Mouse (Mus musculus): ENCODE measurements at regions not wholly inside any gene's neighbourhood (a gene's known extent, or its start where the extent isn't known, plus 50 kb on each side); places are given as distances from the start of the nearest gene placed in this dataset.
"Not testable (repeated sequence)": the region's sequence is repeated elsewhere in the genome, so short reads cannot be mapped to it uniquely, and the experiment has no call there.

- DNase-seq, result no peak
- Histone ChIP-seq H3K36me3 (ENCODE audit: control insufficient read depth, insufficient read depth, low read length) (no peaks in the 10 kb centered on the region), H3K4me1 (ENCODE audit: control insufficient read depth, insufficient read depth, low read length) (0 out of 2 replicates have a peak, but pooled peaks cover 2% of the 10 kb centered on the region), H3K27me3 (replicated peaks; ENCODE audit: control insufficient read depth, insufficient read depth, low read length) (no peaks in the 10 kb centered on the region), H3K27ac (ENCODE audit: insufficient read depth, low read depth, low read length) (no peak overlapping the region), H3K4me3 (ENCODE audit: insufficient read depth, low read depth, low read length) (no peak overlapping the region)
- 55% methylated on average over 12 of the region's 12 CpGs for WGBS
- TF ChIP-seq POLR2A (IDR thresholded peaks at IDR 0.05; ENCODE audit: low read depth, low read length) (no peak), CTCF (conservative IDR thresholded peaks at IDR 0.05; ENCODE audit: insufficient read depth, insufficient read length, low read depth, low read length) (no peak)
Observed at GRCm38 (mm10) chr1:73640726-73641451, 483.4 kb downstream of the Tns1 start.

GRCm38 (mm10) chr1:73635709-73636108, 488.5 kb downstream of the Tns1 start:
- TF ChIP-seq POLR2A (IDR thresholded peaks at IDR 0.05; ENCODE audit: low read depth, low read length) (no peak), CTCF (conservative IDR thresholded peaks at IDR 0.05; ENCODE audit: insufficient read depth, insufficient read length, low read depth, low read length) (no peak)
- H3K4me3 ChIP-seq (ENCODE audit: insufficient read depth, low read depth, low read length), result no peak overlapping the region
- WGBS, result 88% methylated on average over 2 of the region's 2 CpGs
- no peak overlapping the region for H3K27ac ChIP-seq (ENCODE audit: insufficient read depth, low read depth, low read length)
- peaks cover 10% of the 10 kb centered on the region for H3K4me1 ChIP-seq (ENCODE audit: control insufficient read depth, insufficient read depth, low read length)
- H3K27me3 ChIP-seq (replicated peaks; ENCODE audit: control insufficient read depth, insufficient read depth, low read length), result no peaks in the 10 kb centered on the region
- H3K36me3 ChIP-seq (ENCODE audit: control insufficient read depth, insufficient read depth, low read length), result no peaks in the 10 kb centered on the region
- no peak for DNase-seq

- Histone ChIP-seq H3K4me3 (ENCODE audit: insufficient read depth, low read depth, low read length) (no peak overlapping the region), H3K4me1 (ENCODE audit: control insufficient read depth, insufficient read depth, low read length) (peaks cover 14% of the 10 kb centered on the region), H3K27me3 (replicated peaks; ENCODE audit: control insufficient read depth, insufficient read depth, low read length) (no peaks in the 10 kb centered on the region), H3K36me3 (ENCODE audit: control insufficient read depth, insufficient read depth, low read length) (no peaks in the 10 kb centered on the region), H3K27ac (ENCODE audit: insufficient read depth, low read depth, low read length) (no peak overlapping the region)
- TF ChIP-seq POLR2A (IDR thresholded peaks at IDR 0.05; ENCODE audit: low read depth, low read length) (no peak), CTCF (conservative IDR thresholded peaks at IDR 0.05; ENCODE audit: insufficient read depth, insufficient read length, low read depth, low read length) (no peak)
- WGBS, result 92% methylated on average over 4 of the region's 4 CpGs
- DNase-seq, result no peak
Observed at GRCm38 (mm10) chr1:73634871-73635270, 489.4 kb downstream of the Tns1 start.

GRCm38 (mm10) chr1:73633071-73633470, 491.2 kb downstream of the Tns1 start:
- Histone ChIP-seq H3K27me3 (replicated peaks; ENCODE audit: control insufficient read depth, insufficient read depth, low read length) (no peaks in the 10 kb centered on the region), H3K27ac (ENCODE audit: insufficient read depth, low read depth, low read length) (no peak overlapping the region), H3K4me3 (ENCODE audit: insufficient read depth, low read depth, low read length) (no peak overlapping the region), H3K4me1 (ENCODE audit: control insufficient read depth, insufficient read depth, low read length) (peaks cover 14% of the 10 kb centered on the region), H3K36me3 (ENCODE audit: control insufficient read depth, insufficient read depth, low read length) (no peaks in the 10 kb centered on the region)
- 58% methylated on average over 1 of the region's 1 CpGs for WGBS
- TF ChIP-seq POLR2A (IDR thresholded peaks at IDR 0.05; ENCODE audit: low read depth, low read length) (no peak), CTCF (conservative IDR thresholded peaks at IDR 0.05; ENCODE audit: insufficient read depth, insufficient read length, low read depth, low read length) (no peak)
- peak; percentile 45 for DNase-seq

- Histone ChIP-seq H3K4me3 (ENCODE audit: insufficient read depth, low read depth, low read length) (no peak overlapping the region), H3K4me1 (ENCODE audit: control insufficient read depth, insufficient read depth, low read length) (peaks cover 14% of the 10 kb centered on the region), H3K27me3 (replicated peaks; ENCODE audit: control insufficient read depth, insufficient read depth, low read length) (no peaks in the 10 kb centered on the region), H3K27ac (ENCODE audit: insufficient read depth, low read depth, low read length) (peak overlapping the region; percentile 41; the same call in 1 of the 2 replicates), H3K36me3 (ENCODE audit: control insufficient read depth, insufficient read depth, low read length) (no peaks in the 10 kb centered on the region)
- 14% methylated on average over 1 of the region's 1 CpGs for WGBS
- peak; percentile 70 for DNase-seq
- 0 out of 2 replicates have a peak, but pooled peaks have one; percentile 14 for TF ChIP-seq CTCF (conservative IDR thresholded peaks at IDR 0.05; ENCODE audit: insufficient read depth, insufficient read length, low read depth, low read length)
- TF ChIP-seq POLR2A (IDR thresholded peaks at IDR 0.05; ENCODE audit: low read depth, low read length), result no peak
Observed at GRCm38 (mm10) chr1:73630363-73630762, 493.9 kb downstream of the Tns1 start.

- WGBS, result 77% methylated on average over 5 of the region's 5 CpGs
- Histone ChIP-seq H3K27ac (ENCODE audit: insufficient read depth, low read depth, low read length) (no peak overlapping the region), H3K4me1 (ENCODE audit: control insufficient read depth, insufficient read depth, low read length) (peaks cover under 1% of the 10 kb centered on the region), H3K4me3 (ENCODE audit: insufficient read depth, low read depth, low read length) (no peak overlapping the region), H3K36me3 (ENCODE audit: control insufficient read depth, insufficient read depth, low read length) (no peaks in the 10 kb centered on the region), H3K27me3 (replicated peaks; ENCODE audit: control insufficient read depth, insufficient read depth, low read length) (no peaks in the 10 kb centered on the region)
- TF ChIP-seq POLR2A (IDR thresholded peaks at IDR 0.05; ENCODE audit: low read depth, low read length) (no peak), CTCF (conservative IDR thresholded peaks at IDR 0.05; ENCODE audit: insufficient read depth, insufficient read length, low read depth, low read length) (no peak)
- DNase-seq, result no peak
Observed at GRCm38 (mm10) chr1:73625365-73625764, 498.9 kb downstream of the Tns1 start.

GRCm38 (mm10) chr1:73621121-73621520, 503.1 kb downstream of the Tns1 start:
- not testable (repeated sequence) for H3K36me3 ChIP-seq (ENCODE audit: control insufficient read depth, insufficient read depth, low read length); H3K4me3 ChIP-seq (ENCODE audit: insufficient read depth, low read depth, low read length); H3K4me1 ChIP-seq (ENCODE audit: control insufficient read depth, insufficient read depth, low read length); H3K27me3 ChIP-seq (replicated peaks; ENCODE audit: control insufficient read depth, insufficient read depth, low read length); H3K27ac ChIP-seq (ENCODE audit: insufficient read depth, low read depth, low read length)
- peak; percentile 54 for DNase-seq
- WGBS, result 45% methylated on average over 5 of the region's 5 CpGs
